Mouse (Mus musculus): ENCODE measurements around the gene Gnl3l.

Gene Gnl3l

DNA sequence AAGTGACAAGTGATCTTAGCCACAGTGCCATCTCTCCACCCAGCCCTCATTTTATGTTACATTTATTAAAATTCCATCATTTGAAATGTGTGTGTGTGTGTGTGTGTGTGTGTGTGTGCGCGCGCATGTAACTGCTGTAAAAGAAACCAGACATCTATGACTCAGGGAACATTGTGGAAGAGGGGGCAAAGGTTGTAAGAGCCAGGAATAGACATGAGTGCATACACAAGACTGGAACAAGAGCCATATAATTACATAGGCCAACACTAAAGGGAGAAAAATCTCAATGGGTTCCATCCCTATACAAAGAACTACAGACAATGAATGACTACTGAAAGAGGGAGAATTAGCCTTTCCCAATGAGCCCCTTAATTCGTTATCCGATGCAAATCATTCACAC, 41.7 kb downstream of the Gnl3l start:
- in situ Hi-C loops (cut with MboI; ENCODE audit: low pct_unique_long_range_greater_than_20kb in 1 of 2, low sequenced_read_pairs in 2 of 2, unreplicated experiment in 1 of 2) = no loop called here

DNA sequence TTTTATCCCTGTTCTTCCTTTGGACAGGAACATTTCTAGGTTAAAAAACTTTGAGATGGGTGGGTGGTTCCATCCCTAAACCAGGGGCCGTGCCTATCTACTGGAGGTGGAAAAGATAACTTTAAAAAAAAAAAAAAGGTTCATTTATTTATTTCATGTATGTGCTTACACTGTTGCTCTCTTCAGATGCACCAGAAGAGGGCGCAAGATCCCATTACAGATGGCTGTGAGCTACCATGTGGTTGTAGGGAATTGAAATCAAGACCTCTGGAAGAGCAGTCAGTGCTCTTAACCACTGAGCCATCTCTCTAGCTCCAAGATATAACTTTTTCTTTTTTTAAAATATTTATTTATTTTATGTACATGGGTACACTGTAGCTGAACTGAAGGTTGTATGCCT, 54.1 kb downstream of the Gnl3l start:
- in situ Hi-C loops (cut with MboI; ENCODE audit: low pct_unique_long_range_greater_than_20kb in 1 of 2, low sequenced_read_pairs in 2 of 2, unreplicated experiment in 1 of 2) = loop anchor here in 1 of 2 experiments (25.0 kb wide), 2 partner anchors 374 to 451 kb away; partner anchors contain the start of gene Fam120c

DNA sequence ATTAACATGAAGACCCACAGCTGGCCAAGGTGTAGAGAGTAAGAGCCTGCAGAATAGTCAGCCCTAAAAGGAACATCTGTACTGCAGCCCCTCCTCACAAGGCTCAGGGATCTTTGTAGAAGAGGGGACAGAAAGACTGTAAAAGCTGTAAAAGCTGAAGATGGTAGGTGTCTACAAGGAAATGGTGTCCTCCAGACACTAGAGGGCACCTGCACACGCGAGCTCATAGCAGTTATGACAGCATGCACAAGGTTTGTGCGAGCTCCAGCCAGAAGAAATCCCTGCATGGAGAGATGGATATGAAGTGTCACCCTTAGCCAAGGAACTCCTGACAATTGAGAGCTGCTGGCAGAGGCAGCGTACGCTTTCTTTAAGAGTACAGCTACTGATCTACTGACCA, 56.4 kb downstream of the Gnl3l start:
- in situ Hi-C loops (cut with MboI; ENCODE audit: low pct_unique_long_range_greater_than_20kb in 1 of 2, low sequenced_read_pairs in 2 of 2, unreplicated experiment in 1 of 2) = loop anchor here in 1 of 2 experiments (25.0 kb wide), 2 partner anchors 377 to 448 kb away; partner anchors contain the start of gene Fam120c

DNA sequence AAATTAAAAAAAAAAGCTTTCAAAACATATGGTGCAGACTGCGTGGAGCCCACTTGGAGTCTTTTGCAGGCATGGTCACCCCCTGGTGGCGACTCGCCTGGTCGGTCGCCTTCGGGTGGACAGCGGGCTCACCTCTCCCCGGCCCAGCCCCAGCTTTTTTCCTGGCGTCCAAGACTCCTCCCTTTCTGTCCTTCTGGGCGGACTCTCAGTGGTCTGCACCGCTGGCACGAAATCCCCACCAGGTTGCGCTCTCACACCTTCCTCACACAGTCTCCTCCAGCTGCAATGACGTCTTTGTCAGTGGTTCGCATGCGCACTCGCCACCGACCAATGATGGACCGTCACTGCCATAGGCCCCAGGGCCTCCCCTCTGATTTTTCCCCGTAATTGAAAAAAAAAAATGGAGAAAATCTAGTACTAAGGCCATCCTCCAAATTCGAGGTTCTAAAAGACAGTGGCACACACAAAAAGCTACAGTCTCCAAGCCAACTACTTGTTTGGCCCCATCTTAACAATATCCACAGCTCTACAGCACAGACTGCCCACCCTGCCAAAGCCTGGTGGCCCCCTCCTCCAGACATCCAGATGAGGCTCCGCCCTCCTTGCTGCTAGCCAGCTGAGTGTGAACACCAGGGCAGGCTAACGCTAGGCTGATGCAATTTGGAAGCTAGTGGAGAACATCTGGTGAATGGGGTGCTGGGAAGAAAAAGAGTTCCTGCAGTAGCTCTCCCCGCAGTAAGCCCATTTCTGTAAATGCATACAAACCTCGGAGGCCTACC, 60.4 kb downstream of the Gnl3l start:
- in situ Hi-C loops (cut with MboI; ENCODE audit: low pct_unique_long_range_greater_than_20kb in 1 of 2, low sequenced_read_pairs in 2 of 2, unreplicated experiment in 1 of 2) = loop anchor here in 1 of 2 experiments (25.0 kb wide), 2 partner anchors 381 to 444 kb away; partner anchors contain the start of gene Fam120c

DNA sequence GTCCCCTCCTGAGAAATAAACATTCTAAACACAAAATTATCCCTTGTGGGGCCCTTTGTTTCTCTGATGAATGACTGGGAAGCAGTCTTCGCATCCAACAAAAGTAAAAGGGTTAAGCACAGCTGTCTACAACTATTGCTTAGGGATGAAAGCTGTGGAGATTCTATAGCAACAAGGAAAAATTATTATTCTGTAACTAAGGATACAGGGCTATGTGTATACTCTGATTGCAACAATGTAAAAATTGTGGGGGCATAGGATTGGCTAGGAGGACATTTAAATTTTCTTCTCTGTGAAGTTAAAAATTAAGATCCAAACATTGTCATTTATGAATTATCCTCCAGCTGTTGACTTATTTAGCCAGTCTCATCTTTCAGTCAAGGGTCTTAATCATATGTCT, 61.1 kb downstream of the Gnl3l start:
- in situ Hi-C loops (cut with MboI; ENCODE audit: low pct_unique_long_range_greater_than_20kb in 1 of 2, low sequenced_read_pairs in 2 of 2, unreplicated experiment in 1 of 2) = loop anchor here in 1 of 2 experiments (25.0 kb wide), 2 partner anchors 381 to 444 kb away; partner anchors contain the start of gene Fam120c

DNA sequence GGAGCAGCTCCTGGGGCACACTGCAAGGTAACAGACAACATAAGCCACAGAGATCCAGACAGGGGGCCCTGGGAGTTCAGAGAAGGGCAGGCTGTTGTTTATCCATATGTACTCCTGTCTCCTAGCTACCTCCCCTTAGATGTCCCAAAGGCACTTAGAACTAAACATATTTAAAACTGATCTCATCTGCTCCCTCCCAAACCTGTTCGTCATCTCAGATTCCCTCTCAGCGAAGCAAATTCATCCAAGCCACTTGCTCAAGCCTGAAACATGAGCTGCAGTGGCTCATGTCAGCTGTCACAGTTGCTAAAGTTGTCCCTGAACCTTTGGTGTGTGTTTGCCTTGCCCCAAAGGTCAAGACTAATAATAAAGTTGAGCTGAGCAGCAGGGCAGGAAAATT, 61.7 kb downstream of the Gnl3l start:
- in situ Hi-C loops (cut with MboI; ENCODE audit: low pct_unique_long_range_greater_than_20kb in 1 of 2, low sequenced_read_pairs in 2 of 2, unreplicated experiment in 1 of 2) = loop anchor here in 1 of 2 experiments (25.0 kb wide), 2 partner anchors 382 to 443 kb away; partner anchors contain the start of gene Fam120c

DNA sequence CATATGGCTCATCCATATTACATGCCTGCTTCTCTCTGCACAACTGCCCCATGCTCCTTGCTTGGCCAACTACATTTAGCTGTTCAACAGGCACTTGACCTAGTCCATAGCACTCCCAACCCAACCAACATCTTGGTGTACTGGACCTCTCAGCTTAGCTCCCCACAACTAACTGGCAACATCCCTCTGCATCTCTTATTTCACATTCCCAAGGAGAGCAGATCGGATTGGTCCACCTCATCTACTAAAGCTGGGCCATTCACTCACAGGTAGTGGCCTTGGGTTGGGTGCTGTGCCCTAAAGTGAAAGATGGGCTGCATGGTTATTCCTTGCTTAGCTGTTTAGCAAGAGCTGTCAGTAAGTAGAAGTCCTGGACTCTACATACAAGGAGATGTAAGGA, 62.4 kb downstream of the Gnl3l start:
- in situ Hi-C loops (cut with MboI; ENCODE audit: low pct_unique_long_range_greater_than_20kb in 1 of 2, low sequenced_read_pairs in 2 of 2, unreplicated experiment in 1 of 2) = loop anchor here in 1 of 2 experiments (25.0 kb wide), 2 partner anchors 383 to 442 kb away; partner anchors contain the start of gene Fam120c

Data from mouse embryonic stem cell (cell line).